In the genomic region with DNA sequence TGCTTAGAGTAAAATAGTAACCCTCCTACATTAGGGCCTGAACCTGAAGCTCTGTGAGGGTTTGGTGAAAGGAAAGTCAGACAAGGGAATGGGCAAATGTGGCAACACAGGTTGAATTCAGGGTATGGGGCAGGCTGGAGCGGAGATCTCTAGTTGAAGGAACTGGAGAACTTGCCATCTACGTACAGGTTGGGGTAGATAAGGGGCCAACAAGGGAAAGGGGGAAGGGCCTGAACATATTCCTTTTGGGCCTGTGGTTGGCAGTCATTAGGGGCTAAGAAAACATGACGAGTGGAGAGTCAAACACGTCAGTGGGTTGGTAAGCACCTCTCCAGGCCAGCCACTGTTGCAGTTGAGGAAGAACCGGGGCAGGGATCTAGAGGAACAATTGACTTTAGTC, we compare ENCODE assay signal across 24 mouse cellular contexts.
"Had no signal": no experiment of that assay in that cellular context is flagged by ENCODE, and none has a peak within 500 bp of the region (broad histone marks: within the 10 kb centered on the region; RNA-seq: fewer than 3 reads in every experiment).

No protein-coding gene starts in this region.

- H3K36me3 ChIP-seq: heart, embryonic 10.5 days; heart, embryonic 12.5 days; hindbrain, embryonic 10.5 days; hindbrain, embryonic 12.5 days; intestine, embryonic 15.5 days; limb, embryonic 13.5 days; limb, embryonic 15.5 days had no signal

- H3K4me2 ChIP-seq: heart, embryonic 12.5 days; hindbrain, embryonic 12.5 days; hindbrain, embryonic 14.5 days; intestine, embryonic 15.5 days; limb, embryonic 13.5 days; limb, embryonic 15.5 days had no signal

- ATAC-seq: hindbrain, embryonic 16.5 days; inflammation-experienced regulatory T-cells, adult 6 months; intestine, embryonic 15.5 days; intestine, postnatal 0 days had no signal

- H3K9ac ChIP-seq: heart, embryonic 12.5 days; hindbrain, embryonic 12.5 days; hindbrain, embryonic 14.5 days; intestine, embryonic 15.5 days; limb, embryonic 13.5 days; limb, embryonic 15.5 days had no signal

- H3K27ac ChIP-seq: gastrocnemius, adult 2 months; heart, embryonic 10.5 days; hindbrain, embryonic 10.5 days; hindbrain, embryonic 12.5 days; hindbrain, embryonic 14.5 days; intestine, embryonic 15.5 days; layer of hippocampus, adult 2 months; limb, embryonic 13.5 days; limb, embryonic 15.5 days had no signal

- DNase-seq: gastrocnemius, adult 2 months; gastrocnemius, postnatal 10 days; gastrocnemius, postnatal 25 days; heart, adult 18-20 months; heart, postnatal 10 days; heart, postnatal 4 days; kidney, adult 18-20 months; kidney, adult 8-10 months; kidney, postnatal 10 days; kidney, postnatal 4 days; layer of hippocampus, postnatal 36 days; left cerebral cortex, postnatal 4 days had no signal

- H3K27me3 ChIP-seq: heart, embryonic 12.5 days; hindbrain, embryonic 12.5 days; intestine, embryonic 15.5 days; limb, embryonic 13.5 days; limb, embryonic 15.5 days had no signal

- H3K4me1 ChIP-seq: heart, embryonic 10.5 days; intestine, embryonic 15.5 days; limb, embryonic 13.5 days; limb, embryonic 15.5 days had no signal

- H3K4me3 ChIP-seq: gastrocnemius, adult 2 months; heart, embryonic 10.5 days; heart, embryonic 12.5 days; hindbrain, embryonic 10.5 days; hindbrain, embryonic 12.5 days; intestine, embryonic 15.5 days; layer of hippocampus, adult 2 months; limb, embryonic 13.5 days; limb, embryonic 15.5 days had no signal

- H3K9me3 ChIP-seq: heart, embryonic 10.5 days; heart, embryonic 12.5 days; hindbrain, embryonic 10.5 days; hindbrain, embryonic 12.5 days; intestine, embryonic 15.5 days; limb, embryonic 13.5 days; limb, embryonic 15.5 days had no signal
